Mouse (Mus musculus): ENCODE measurements around the gene Mturn. TPM values are rescaled to one million over a fixed set of nuclear protein-coding genes. Genes with fewer than 3 reads are reported as not detected.

Mturn gene
- total RNA-seq, 1 experiment, result 4.2 TPM

DNA sequence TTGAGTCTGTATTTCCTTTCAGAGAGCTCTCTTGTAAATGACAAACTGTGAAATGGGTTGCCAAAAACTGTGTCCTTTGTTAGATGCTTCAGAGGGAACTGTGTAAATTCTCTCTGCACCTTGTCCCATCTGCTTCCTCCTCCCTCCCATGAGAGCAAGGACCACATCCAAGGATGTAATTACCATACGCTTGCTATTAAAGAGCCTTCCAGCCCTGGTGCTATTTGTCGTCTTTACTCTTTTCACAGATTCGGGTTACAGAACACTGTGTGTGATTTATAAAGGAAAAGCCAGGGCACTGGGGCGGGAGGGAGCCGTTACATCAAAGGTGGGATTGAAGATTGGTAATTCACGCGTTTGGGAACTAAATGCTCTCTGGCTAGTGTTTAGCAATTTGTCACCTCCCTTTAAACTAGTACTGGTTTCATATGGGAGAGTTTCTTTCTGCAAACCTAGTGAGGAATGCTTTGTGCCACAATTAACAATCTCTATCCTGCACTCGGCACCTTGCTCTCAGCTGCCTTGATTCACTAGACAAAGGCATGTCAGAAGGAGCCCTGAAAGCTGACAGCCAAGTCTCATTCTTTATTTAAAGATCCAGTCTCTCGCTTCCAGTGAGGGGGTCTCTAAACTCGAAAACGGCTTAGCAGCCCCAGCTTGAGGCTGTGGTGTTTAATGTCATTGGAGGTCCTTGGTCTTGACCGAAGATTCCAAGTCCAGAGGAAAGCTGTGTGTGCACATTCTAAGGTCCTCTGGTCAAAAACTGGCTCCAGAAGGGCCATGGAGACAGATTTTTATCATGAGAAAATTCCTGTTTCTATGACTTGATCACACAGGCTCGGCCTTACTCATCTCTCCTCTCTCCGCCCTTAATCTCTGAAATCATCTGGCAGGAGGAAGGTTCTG lies 22.5 kb downstream of the Mturn start:
- DNase-seq (ENCODE audit: low read depth, low spot score), result no peak
- no peaks in the 10 kb centered on the region; the same call in 1 of the 2 replicates for H3K36me3 ChIP-seq (ENCODE audit: control insufficient read depth, insufficient read depth, low read length, poor library complexity, severe bottlenecking)
- in situ Hi-C loops (cut with MboI; ENCODE audit: low sequenced_read_pairs in 2 of 2, unreplicated experiment in 2 of 2), result no loop called here
- no peaks in the 10 kb centered on the region for H3K9me3 ChIP-seq (ENCODE audit: control insufficient read depth, insufficient read depth, low read depth, low read length)
- H3K4me1 ChIP-seq (ENCODE audit: control insufficient read depth in 2 of 2, insufficient read depth in 2 of 2, low read length in 2 of 2, poor library complexity in 1 of 2), result peaks cover 17 to 42% of the 10 kb centered on the region in 2 experiments
- TF ChIP-seq MAFK (IDR thresholded peaks at IDR 0.05; ENCODE audit: insufficient read depth, low read depth, low read length) (no peak), HCFC1 (IDR thresholded peaks at IDR 0.05; ENCODE audit: borderline replicate concordance, insufficient read depth, low read length) (no peak), ZC3H11A (IDR thresholded peaks at IDR 0.05; ENCODE audit: borderline replicate concordance, low read depth, low read length) (no peak), ZNF384 (IDR thresholded peaks at IDR 0.05; ENCODE audit: low read depth, low read length) (no peak), CHD2 (IDR thresholded peaks at IDR 0.05; ENCODE audit: low read depth, low read length) (no peak)
- no peak overlapping the region for H3K27ac ChIP-seq (ENCODE audit: insufficient read depth, low read depth, low read length, poor library complexity, severe bottlenecking)
- H3K4me3 ChIP-seq (ENCODE audit: insufficient read depth in 1 of 2, low read depth in 1 of 2, low read length in 2 of 2, poor library complexity in 1 of 2, severe bottlenecking in 1 of 2), result no peak overlapping the region
- no peak overlapping the region for H3K9ac ChIP-seq (ENCODE audit: insufficient read depth, low read depth, low read length, poor library complexity, severe bottlenecking)

DNA sequence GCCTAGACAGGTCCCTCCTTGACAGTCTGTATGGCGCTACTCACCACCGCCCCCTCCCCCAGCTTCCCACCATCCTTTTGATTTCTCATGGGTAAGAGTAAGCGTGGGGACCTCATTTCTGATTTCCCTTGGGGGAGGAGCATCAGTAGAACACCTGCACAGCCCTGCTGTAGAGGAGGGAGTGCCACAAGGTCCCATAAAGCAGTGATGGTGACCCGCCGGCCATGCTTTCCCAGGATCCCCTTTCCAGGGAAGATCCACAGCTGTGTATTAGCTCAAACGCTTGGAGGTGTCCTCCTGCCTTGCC lies 23.1 kb downstream of the Mturn start:
- no peak for DNase-seq (ENCODE audit: low read depth, low spot score)
- no peak overlapping the region for H3K27ac ChIP-seq (ENCODE audit: insufficient read depth, low read depth, low read length, poor library complexity, severe bottlenecking)

DNA sequence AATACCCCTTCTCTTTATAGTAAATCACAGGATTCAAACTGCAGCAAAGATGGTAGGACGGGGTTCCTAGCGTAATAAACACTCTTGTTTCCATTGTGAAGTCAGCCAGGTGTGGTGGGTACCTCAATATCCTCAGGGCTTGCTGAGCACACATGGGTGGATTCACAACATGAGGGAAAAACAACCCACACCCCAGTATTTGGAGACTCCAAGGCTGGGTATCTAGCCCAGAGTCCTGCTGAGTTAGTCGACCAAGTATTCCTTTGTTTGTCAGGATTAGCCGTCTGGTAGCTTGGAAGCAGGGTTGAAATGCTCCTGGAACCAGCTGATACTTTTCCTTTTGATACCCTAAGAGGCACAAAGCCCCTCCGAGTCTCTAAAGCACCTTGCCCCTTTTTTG lies 23.4 kb downstream of the Mturn start:
- no peak overlapping the region for H3K4me3 ChIP-seq (ENCODE audit: insufficient read depth in 1 of 2, low read depth in 1 of 2, low read length in 2 of 2, poor library complexity in 1 of 2, severe bottlenecking in 1 of 2)
- peaks cover 12 to 37% of the 10 kb centered on the region in 2 experiments for H3K4me1 ChIP-seq (ENCODE audit: control insufficient read depth in 2 of 2, insufficient read depth in 2 of 2, low read length in 2 of 2, poor library complexity in 1 of 2)
- H3K27ac ChIP-seq (ENCODE audit: insufficient read depth, low read depth, low read length, poor library complexity, severe bottlenecking), result no peak overlapping the region
- TF ChIP-seq HCFC1 (IDR thresholded peaks at IDR 0.05; ENCODE audit: borderline replicate concordance, insufficient read depth, low read length), result no peak
- TF ChIP-seq ZNF384 (IDR thresholded peaks at IDR 0.05; ENCODE audit: low read depth, low read length), result no peak
- TF ChIP-seq CHD2 (IDR thresholded peaks at IDR 0.05; ENCODE audit: low read depth, low read length), result no peak
- TF ChIP-seq MAFK (IDR thresholded peaks at IDR 0.05; ENCODE audit: insufficient read depth, low read depth, low read length), result no peak
- in situ Hi-C loops (cut with MboI; ENCODE audit: low sequenced_read_pairs in 2 of 2, unreplicated experiment in 2 of 2), result no loop called here
- H3K36me3 ChIP-seq (ENCODE audit: control insufficient read depth, insufficient read depth, low read length, poor library complexity, severe bottlenecking), result no peaks in the 10 kb centered on the region; the same call in 1 of the 2 replicates
- DNase-seq (ENCODE audit: low read depth, low spot score), result no peak
- H3K9ac ChIP-seq (ENCODE audit: insufficient read depth, low read depth, low read length, poor library complexity, severe bottlenecking), result no peak overlapping the region
- H3K9me3 ChIP-seq (ENCODE audit: control insufficient read depth, insufficient read depth, low read depth, low read length), result no peaks in the 10 kb centered on the region

More for the DNA sequence above, 23.1 kb downstream of the Mturn start:
- H3K4me1 ChIP-seq (ENCODE audit: control insufficient read depth in 2 of 2, insufficient read depth in 2 of 2, low read length in 2 of 2, poor library complexity in 1 of 2), result peaks cover 15 to 37% of the 10 kb centered on the region in 2 experiments
- no peaks in the 10 kb centered on the region; the same call in 1 of the 2 replicates for H3K36me3 ChIP-seq (ENCODE audit: control insufficient read depth, insufficient read depth, low read length, poor library complexity, severe bottlenecking)
- H3K9ac ChIP-seq (ENCODE audit: insufficient read depth, low read depth, low read length, poor library complexity, severe bottlenecking), result no peak overlapping the region
- H3K9me3 ChIP-seq (ENCODE audit: control insufficient read depth, insufficient read depth, low read depth, low read length), result no peaks in the 10 kb centered on the region
- in situ Hi-C loops (cut with MboI; ENCODE audit: low sequenced_read_pairs in 2 of 2, unreplicated experiment in 2 of 2), result no loop called here
- no peak overlapping the region for H3K4me3 ChIP-seq (ENCODE audit: insufficient read depth in 1 of 2, low read depth in 1 of 2, low read length in 2 of 2, poor library complexity in 1 of 2, severe bottlenecking in 1 of 2)
- TF ChIP-seq MAFK (IDR thresholded peaks at IDR 0.05; ENCODE audit: insufficient read depth, low read depth, low read length) (no peak), ZC3H11A (IDR thresholded peaks at IDR 0.05; ENCODE audit: borderline replicate concordance, low read depth, low read length) (no peak), CHD2 (IDR thresholded peaks at IDR 0.05; ENCODE audit: low read depth, low read length) (no peak), ZNF384 (IDR thresholded peaks at IDR 0.05; ENCODE audit: low read depth, low read length) (no peak), HCFC1 (IDR thresholded peaks at IDR 0.05; ENCODE audit: borderline replicate concordance, insufficient read depth, low read length) (no peak)

DNA sequence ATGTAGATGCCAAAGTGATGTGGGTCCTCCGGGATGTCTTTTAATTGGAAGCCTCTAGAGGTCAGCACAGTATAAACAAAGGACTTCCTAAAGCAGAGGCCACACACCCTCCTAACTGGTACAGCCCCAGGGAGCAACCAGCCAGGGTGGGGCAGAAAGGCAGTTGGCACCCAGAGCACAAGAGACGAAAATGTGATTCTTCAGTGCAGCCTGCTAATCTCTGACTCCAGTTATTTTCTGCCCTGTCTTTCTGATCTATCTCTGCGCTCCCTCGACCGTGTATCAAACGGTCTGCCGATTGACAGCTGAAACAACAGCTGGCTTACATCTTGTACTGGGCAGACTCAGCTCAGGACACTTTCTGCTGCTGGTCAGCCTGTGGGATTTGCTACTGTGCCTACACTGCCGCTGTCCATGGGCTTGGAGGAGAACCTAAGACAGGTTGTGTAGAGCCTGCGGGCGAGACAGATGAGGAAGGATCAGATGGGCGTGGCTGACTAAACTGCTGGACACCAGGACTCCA lies 24.0 kb downstream of the Mturn start:
- TF ChIP-seq ZNF384 (IDR thresholded peaks at IDR 0.05; ENCODE audit: low read depth, low read length), result no peak
- no peak for TF ChIP-seq CHD2 (IDR thresholded peaks at IDR 0.05; ENCODE audit: low read depth, low read length)
- TF ChIP-seq HCFC1 (IDR thresholded peaks at IDR 0.05; ENCODE audit: borderline replicate concordance, insufficient read depth, low read length), result no peak
- TF ChIP-seq MAFK (IDR thresholded peaks at IDR 0.05; ENCODE audit: insufficient read depth, low read depth, low read length), result no peak
- 0 out of 2 replicates have a peak, but pooled peaks have one; percentile 15 for TF ChIP-seq ZC3H11A (IDR thresholded peaks at IDR 0.05; ENCODE audit: borderline replicate concordance, low read depth, low read length)
- H3K27ac ChIP-seq (ENCODE audit: insufficient read depth, low read depth, low read length, poor library complexity, severe bottlenecking), result no peak overlapping the region
- H3K4me1 ChIP-seq (ENCODE audit: control insufficient read depth in 2 of 2, insufficient read depth in 2 of 2, low read length in 2 of 2, poor library complexity in 1 of 2), result peaks cover 12 to 33% of the 10 kb centered on the region in 2 experiments
- no peak overlapping the region for H3K9ac ChIP-seq (ENCODE audit: insufficient read depth, low read depth, low read length, poor library complexity, severe bottlenecking)
- H3K36me3 ChIP-seq (ENCODE audit: control insufficient read depth, insufficient read depth, low read length, poor library complexity, severe bottlenecking), result no peaks in the 10 kb centered on the region; the same call in 1 of the 2 replicates
- 0 out of 4 replicates have a peak overlapping the region, but pooled peaks of 1 of the 2 experiments have one; percentile 12 for H3K4me3 ChIP-seq (ENCODE audit: insufficient read depth in 1 of 2, low read depth in 1 of 2, low read length in 2 of 2, poor library complexity in 1 of 2, severe bottlenecking in 1 of 2)
- no peak for DNase-seq (ENCODE audit: low read depth, low spot score)
- in situ Hi-C loops (cut with MboI; ENCODE audit: low sequenced_read_pairs in 2 of 2, unreplicated experiment in 2 of 2), result no loop called here
- H3K9me3 ChIP-seq (ENCODE audit: control insufficient read depth, insufficient read depth, low read depth, low read length), result no peaks in the 10 kb centered on the region
